Comparison of ENCODE assay signal across 20 mouse cellular contexts in genomic region chr3:57580426-57581195, GRCm38 (mm10).
"Had no signal": no experiment of that assay in that cellular context is flagged by ENCODE, and none has a peak within 500 bp of the region (broad histone marks: within the 10 kb centered on the region; RNA-seq: fewer than 3 reads in every experiment).

No protein-coding gene starts in this region.

- H3K27me3 ChIP-seq: heart, embryonic 12.5 days; hindbrain, embryonic 15.5 days; limb, embryonic 13.5 days; limb, embryonic 15.5 days had no signal

- H3K4me2 ChIP-seq: heart, embryonic 12.5 days; hindbrain, embryonic 13.5 days; hindbrain, embryonic 15.5 days; limb, embryonic 13.5 days; limb, embryonic 15.5 days; liver, embryonic 13.5 days; liver, embryonic 15.5 days had no signal

- H3K36me3 ChIP-seq: heart, embryonic 10.5 days; heart, embryonic 12.5 days; hindbrain, embryonic 13.5 days; hindbrain, embryonic 15.5 days; limb, embryonic 13.5 days; limb, embryonic 15.5 days; liver, embryonic 13.5 days; liver, embryonic 15.5 days had no signal

- H3K4me3 ChIP-seq: heart, embryonic 10.5 days; heart, embryonic 12.5 days; hindbrain, embryonic 13.5 days; hindbrain, embryonic 15.5 days; limb, embryonic 13.5 days; limb, embryonic 15.5 days; liver, embryonic 13.5 days; liver, embryonic 15.5 days had no signal

- DNase-seq: gastrocnemius, postnatal 14 days; gastrocnemius, postnatal 36 days; heart, adult 18-20 months; heart, postnatal 14 days; heart, postnatal 36 days; kidney, adult 18-20 months; kidney, postnatal 10 days; kidney, postnatal 36 days; layer of hippocampus, adult 9-11 months; layer of hippocampus, postnatal 36 days; left cerebral cortex, postnatal 4 days; liver, embryonic 13.5 days; liver, postnatal 0 days had no signal
